Mouse (Mus musculus): Measurements from ENCODE around the gene Nudt19.

DNA sequence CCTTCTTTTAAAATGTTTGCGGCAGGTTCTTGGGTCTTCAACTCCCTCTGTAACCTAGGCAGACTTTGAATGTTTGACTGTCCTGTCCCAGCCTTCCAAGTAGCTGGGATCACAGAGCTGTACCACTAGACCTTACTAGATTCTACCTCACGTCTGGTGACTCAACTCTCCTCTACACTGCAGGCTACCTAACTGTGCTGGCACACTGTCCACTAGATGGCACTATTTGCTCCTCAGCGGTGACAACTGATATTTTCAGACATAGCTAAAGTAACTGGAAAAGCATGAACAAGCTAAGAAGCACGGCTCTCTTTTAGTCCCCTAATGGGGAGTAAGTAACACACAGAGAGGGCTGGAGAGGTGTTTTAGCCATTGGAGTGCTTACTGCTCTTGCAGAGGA is 10.2 kb downstream of the Nudt19 start:
- TF ChIP-seq POLR2A (IDR thresholded peaks at IDR 0.05; ENCODE audit: insufficient read depth, low read length) (no peak), CTCF (IDR thresholded peaks at IDR 0.05; ENCODE audit: low read depth, low read length) (peak; percentile 72), EP300 (IDR thresholded peaks at IDR 0.05; ENCODE audit: insufficient read depth, low read depth, low read length) (no peak)

Measured in ES-Bruce4 (cell line).